Mouse (Mus musculus) liver, embryonic 14.5 days (tissue): ENCODE results near the gene Atg9b. TPM values are rescaled to one million over a fixed set of nuclear protein-coding genes. Genes with fewer than 3 reads are reported as not detected.

Experiments
- ATAC-seq: fragments of 200-750 bp; cut with Nextera tagmentation; 2 replicates; pipeline ENCODE4 v1.8.0; 2017; ENCODE audit warnings: moderate number of reproducible peaks, mild to moderate bottlenecking, moderate library complexity; ENCODE audit not compliant: insufficient read depth
- DNase-seq, 3 experiments: peaks; one replicate each; pipeline ENCODE4 v3.0.0-alpha.2; 2012 to 2013; ENCODE audit warnings: low read depth in 3 of 3, low spot score in 3 of 3
- H3K27ac ChIP-seq: fragments of 300-500 bp; sonication (generic); 2 replicates; pipeline ENCODE4 v1.5.1; 2014; ENCODE audit warnings: moderate library complexity, mild to moderate bottlenecking, control low read depth, inconsistent platforms
- H3K27me3 ChIP-seq: fragments of 300-500 bp; sonication (generic); 2 replicates; pipeline ENCODE4 v1.6.1; 2014; ENCODE audit warnings: mild to moderate bottlenecking, low read length, moderate library complexity; ENCODE audit not compliant: control insufficient read depth, insufficient read depth
- H3K36me3 ChIP-seq: fragments of 300-500 bp; sonication (generic); replicated peaks from 2 replicates; pipeline ENCODE4 v1.6.1; 2014; ENCODE audit warnings: low read depth; ENCODE audit not compliant: control insufficient read depth, insufficient read depth
- H3K4me1 ChIP-seq, 2 experiments: fragments of 200-500 bp in 1 of 2; fragments of 300-500 bp in 1 of 2; sonication (generic) in 1 of 2; replicated peaks; 2 replicates each; pipeline ENCODE4 v1.6.1; 2012 to 2014; ENCODE audit warnings: antibody characterized with exemption in 1 of 2, inconsistent platforms in 1 of 2, low read length in 1 of 2; ENCODE audit not compliant: control insufficient read depth in 2 of 2, insufficient read depth in 2 of 2
- H3K4me2 ChIP-seq: fragments of 300-500 bp; sonication (generic); 2 replicates; pipeline ENCODE4 v1.6.1; 2014; ENCODE audit warnings: low read depth, mild to moderate bottlenecking, control low read depth, moderate library complexity
- H3K4me3 ChIP-seq, 2 experiments: fragments of 200-500 bp in 1 of 2; fragments of 300-500 bp in 1 of 2; sonication (generic) in 1 of 2; 2 replicates each; pipeline ENCODE4 v1.5.1; 2012 to 2014; ENCODE audit warnings: low read depth in 2 of 2, low read length in 2 of 2, mild to moderate bottlenecking in 2 of 2, control low read depth in 1 of 2, inconsistent platforms in 1 of 2, moderate library complexity in 1 of 2; ENCODE audit not compliant: insufficient read depth in 1 of 2
- H3K9ac ChIP-seq: fragments of 300-500 bp; sonication (generic); replicated peaks from 2 replicates; pipeline ENCODE4 v1.6.1; 2014; ENCODE audit warnings: mild to moderate bottlenecking, control low read depth, moderate library complexity
- H3K9me3 ChIP-seq: fragments of 300-500 bp; sonication (generic); 2 replicates; pipeline ENCODE4 v1.6.1; 2016; ENCODE audit warnings: low read length, mixed read lengths; ENCODE audit not compliant: control insufficient read depth
- CTCF ChIP-seq: IDR thresholded peaks from 2 replicates; pipeline ENCODE4 v1.5.1; 2016; ENCODE audit warnings: antibody characterized with exemption, low read depth, control low read depth
- EP300 ChIP-seq: IDR thresholded peaks from 2 replicates; pipeline ENCODE4 v1.6.1; 2016; ENCODE audit warnings: antibody characterized with exemption, low read depth
- WGBS: fragments of 180-500 bp; shearing (Covaris S2); extraction: QIAGEN DNeasy Blood & Tissue Kit; methylation state at CpG from one replicate; pipeline ENCODE4 v1.1.7; 2014; ENCODE audit not compliant: insufficient replicate concordance; 5-methylcytosine and 5-hydroxymethylcytosine counted together
- polyA plus RNA-seq, 2 experiments: library from polyadenylated mRNA; depleted of rRNA in 1 of 2; stranded (reverse) in 1 of 2; unstranded in 1 of 2; fragments of >200 nt; fragmentation: Nextera tagmentation in 1 of 2; extraction: Ambion mirVana in 1 of 2; gene quantifications; 2 replicates each; pipeline versions ENCODE4 v1.2.1 to v1.2.3; 2012 to 2014

Gene Atg9b
- polyA plus RNA-seq, 2 experiments, result 0.14 to 0.57 TPM

- ATAC-seq (no peak), DNase-seq (no peak)
- Histone ChIP-seq H3K9me3 (no peaks in the 10 kb centered on the region), H3K36me3 (no peaks in the 10 kb centered on the region), H3K27me3 (peaks cover 64% of the 10 kb centered on the region), H3K27ac (no peak overlapping the region), H3K4me2 (peak overlapping the region; percentile 64), H3K4me3 (no peak overlapping the region), H3K9ac (no peak overlapping the region), H3K4me1 (peaks cover 0 to 2% of the 10 kb centered on the region in 2 experiments; a peak in 1 of 4 replicates)
- TF ChIP-seq EP300, result no peak
- TF ChIP-seq CTCF, result no peak
- 3% methylated on average over 24 of the region's 24 CpGs for WGBS
These were observed 39.6 kb downstream of the Atg9b start for GRCm38 (mm10) chr5:24352251-24352859.

- Histone ChIP-seq H3K4me3 (peak overlapping the region; percentile 22 to 52), H3K9me3 (no peaks in the 10 kb centered on the region), H3K27me3 (peaks cover 64% of the 10 kb centered on the region), H3K27ac (no peak overlapping the region), H3K4me1 (peaks cover 0 to 2% of the 10 kb centered on the region in 2 experiments; a peak in 1 of 4 replicates), H3K36me3 (no peaks in the 10 kb centered on the region), H3K9ac (no peak overlapping the region), H3K4me2 (peak overlapping the region; percentile 64)
- under 1% methylated on average over 33 of the region's 41 CpGs for WGBS
- TF ChIP-seq EP300 (no peak), CTCF (no peak)
- DNase-seq, result peak in 2 of 3 experiments; percentile 7 to 11
- peak; percentile 65 for ATAC-seq
These were observed 40.2 kb downstream of the Atg9b start for GRCm38 (mm10) chr5:24351701-24352171.

DNA sequence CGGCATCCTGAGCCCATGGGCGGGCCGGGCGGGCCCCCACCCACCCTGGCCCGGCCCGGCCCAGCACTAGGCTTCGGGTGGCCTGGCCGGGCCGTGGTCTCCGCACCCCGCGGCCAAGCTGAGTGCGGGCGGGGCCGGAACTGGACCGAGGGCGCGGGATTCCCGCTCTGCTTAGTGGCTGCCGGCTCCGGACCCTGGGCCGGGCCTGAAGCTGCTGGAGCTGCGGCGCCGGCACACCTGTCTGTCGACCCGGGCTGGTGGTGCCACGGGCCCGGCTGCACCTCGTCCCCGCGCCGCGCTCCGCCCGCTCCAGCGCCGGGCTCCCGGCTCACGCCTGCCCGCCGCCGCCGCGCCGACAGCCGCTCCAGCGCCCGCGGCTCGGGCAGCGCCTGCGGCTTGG is 40.7 kb downstream of the Atg9b start, which contains the start of gene Kcnh2:
TSS of gene Kcnh2 (minus strand) at position 327 of the 400 bp plus-strand sequence.
- Histone ChIP-seq H3K9me3 (no peaks in the 10 kb centered on the region), H3K4me2 (peak within 1 kb of the TSS; percentile 64), H3K36me3 (no peaks in the 10 kb centered on the region), H3K9ac (no peak within 1 kb of the TSS), H3K4me1 (peaks cover 0 to 2% of the 10 kb centered on the region in 2 experiments; a peak in 1 of 4 replicates), H3K27ac (no peak within 1 kb of the TSS), H3K4me3 (peak within 1 kb of the TSS; percentile 24 to 52), H3K27me3 (peaks cover 64% of the 10 kb centered on the region)
- TF ChIP-seq EP300 (no peak), CTCF (no peak)
- DNase-seq (no peak), ATAC-seq (no peak)
- 1% methylated on average over 46 of the region's 53 CpGs for WGBS

DNA sequence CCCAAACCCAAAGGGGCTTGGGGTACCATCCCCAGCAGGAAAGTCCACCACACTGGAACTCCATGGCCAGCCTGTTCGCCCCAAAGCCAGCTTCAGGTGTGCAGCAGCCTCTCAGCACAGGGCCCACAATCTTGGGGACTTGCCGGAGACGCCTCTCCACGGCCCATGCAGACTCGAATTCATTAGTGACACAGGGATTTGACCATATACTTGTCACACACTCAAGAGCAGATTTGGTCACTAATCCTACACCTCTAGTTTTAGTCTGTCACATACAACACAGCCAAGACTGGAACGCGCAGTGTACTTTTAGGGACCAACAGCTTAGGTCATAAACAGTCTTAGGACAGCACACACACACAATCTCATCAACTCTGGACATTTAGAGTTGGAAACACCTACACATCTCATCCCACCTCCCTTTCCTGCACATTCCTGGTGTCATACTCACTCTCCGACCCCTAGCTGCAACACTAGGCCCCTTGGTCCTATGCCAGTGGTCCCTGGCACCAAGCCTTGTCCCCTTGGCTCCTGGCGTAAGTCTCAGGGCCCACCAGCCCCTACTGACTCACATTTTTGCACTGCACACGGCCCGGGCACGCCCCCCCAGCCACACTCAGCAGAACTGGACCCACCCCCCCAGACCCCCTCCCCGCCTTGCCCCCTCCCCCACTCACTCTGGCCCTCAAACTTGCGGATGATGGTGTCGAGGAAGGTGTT is 41.3 kb downstream of the Atg9b start:
- H3K4me1 ChIP-seq, result peaks cover 0 to 4% of the 10 kb centered on the region in 2 experiments; a peak in 2 of 4 replicates

DNA sequence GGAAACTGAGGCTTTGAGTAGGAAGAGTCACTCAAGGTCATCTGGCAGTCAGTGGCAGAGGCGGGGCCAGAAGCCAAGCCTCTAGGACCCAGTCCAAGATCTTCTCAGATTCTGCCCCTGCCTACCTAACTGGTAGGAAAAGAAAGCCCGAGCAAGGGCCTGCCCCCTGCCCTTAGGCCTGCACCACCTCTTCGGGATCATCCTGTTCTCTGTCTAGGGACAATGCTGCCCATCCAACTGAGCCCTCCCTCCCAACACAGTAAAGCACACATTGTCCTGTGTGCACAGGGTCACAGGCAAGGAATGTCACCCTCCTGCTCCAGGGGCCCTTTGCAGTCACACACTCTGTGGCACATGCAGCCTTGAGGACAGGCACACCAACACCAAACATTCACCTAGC is 41.9 kb downstream of the Atg9b start:
- Histone ChIP-seq H3K4me3 (no peak overlapping the region), H3K9ac (no peak overlapping the region), H3K4me1 (peaks cover 0 to 4% of the 10 kb centered on the region in 2 experiments; a peak in 2 of 4 replicates), H3K36me3 (no peaks in the 10 kb centered on the region), H3K4me2 (no peak overlapping the region), H3K9me3 (no peaks in the 10 kb centered on the region), H3K27me3 (peaks cover 64% of the 10 kb centered on the region), H3K27ac (no peak overlapping the region)
- 59% methylated on average over 3 of the region's 3 CpGs for WGBS
- ATAC-seq (no peak), DNase-seq (no peak)
- TF ChIP-seq CTCF, result no peak
- no peak for TF ChIP-seq EP300

More for the DNA sequence above, 41.3 kb downstream of the Atg9b start:
- ATAC-seq, result no peak
- TF ChIP-seq CTCF, result no peak
- no peak for TF ChIP-seq EP300
- WGBS, result 41% methylated on average over 15 of the region's 15 CpGs
- peaks cover 64% of the 10 kb centered on the region for H3K27me3 ChIP-seq
- H3K4me3 ChIP-seq, result peak overlapping the region in 1 of 2 experiments; percentile 52; a peak in 2 of 4 replicates
- no peaks in the 10 kb centered on the region for H3K36me3 ChIP-seq
- H3K9me3 ChIP-seq, result no peaks in the 10 kb centered on the region
- no peak for DNase-seq
- no peak overlapping the region for H3K9ac ChIP-seq
- H3K4me2 ChIP-seq, result peak overlapping the region; percentile 64
- H3K27ac ChIP-seq, result no peak overlapping the region
